Mouse (Mus musculus) urinary bladder, postnatal 36 days (tissue): Measurements from ENCODE around the gene Slc7a6os.

Experiments
- DNase-seq, 2 experiments: peaks; one replicate each; pipeline ENCODE4 v3.0.0; 2022; ENCODE audit warnings: low spot score in 2 of 2, mixed read lengths in 1 of 2

Slc7a6os gene

DNA sequence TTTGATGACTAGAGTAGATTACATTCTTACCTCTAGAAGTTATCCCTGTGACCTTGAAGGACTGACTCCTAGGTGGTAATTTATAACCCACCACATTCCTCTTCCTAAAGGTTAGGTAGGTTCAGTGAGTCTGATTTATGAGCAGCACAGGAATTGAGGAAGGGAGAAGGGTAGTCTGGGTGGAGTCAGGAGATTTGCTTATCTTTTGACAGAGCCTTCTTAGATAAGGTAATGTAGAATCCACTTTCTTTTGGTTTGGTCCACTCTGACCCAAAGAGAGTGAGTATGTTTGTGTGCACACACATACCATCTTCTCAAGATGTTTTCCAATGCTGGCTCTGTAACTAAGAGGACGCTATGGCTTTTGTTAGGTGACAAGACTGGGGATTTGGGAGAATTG is 33.1 kb downstream of the Slc7a6os start:
- no peak for DNase-seq

DNA sequence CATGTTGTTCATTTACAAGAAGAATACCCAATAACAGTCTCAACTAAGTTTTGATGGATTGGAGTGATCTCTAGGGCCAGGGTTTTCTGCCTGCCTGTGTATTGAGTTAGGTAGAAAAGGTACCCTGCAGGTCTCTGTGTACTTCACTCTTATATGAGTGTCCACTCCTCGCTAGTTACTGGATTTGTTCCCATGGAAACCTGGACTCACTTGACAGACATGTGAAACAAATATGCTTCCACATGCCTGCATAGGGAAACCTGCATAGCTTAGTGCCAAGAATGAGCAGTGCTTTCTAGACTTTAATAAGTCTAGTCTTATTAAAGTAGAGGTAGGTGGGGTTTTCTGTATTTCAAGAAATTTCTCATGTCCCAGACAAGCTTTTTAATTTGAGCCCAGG is 33.8 kb downstream of the Slc7a6os start:
- no peak for DNase-seq

DNA sequence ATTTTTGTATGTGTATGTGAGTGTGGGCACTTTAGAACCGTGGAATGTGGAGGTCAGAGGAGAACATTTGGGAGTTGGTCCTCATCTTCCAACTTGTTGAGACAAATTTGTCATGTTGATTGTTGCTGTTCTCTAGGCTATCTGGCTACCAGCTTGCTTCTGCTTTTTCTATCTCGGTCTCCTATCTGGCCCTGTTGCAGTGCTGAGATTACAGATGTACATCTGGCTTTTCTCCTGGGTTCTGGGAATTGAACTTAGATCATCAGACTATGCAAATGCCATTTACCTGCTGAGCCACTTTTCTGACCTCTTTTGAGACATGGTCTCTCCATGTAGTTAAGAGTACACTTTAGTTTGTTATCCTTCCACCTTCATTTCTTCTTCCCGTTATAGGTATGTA is 37.2 kb downstream of the Slc7a6os start:
- DNase-seq = no peak

DNA sequence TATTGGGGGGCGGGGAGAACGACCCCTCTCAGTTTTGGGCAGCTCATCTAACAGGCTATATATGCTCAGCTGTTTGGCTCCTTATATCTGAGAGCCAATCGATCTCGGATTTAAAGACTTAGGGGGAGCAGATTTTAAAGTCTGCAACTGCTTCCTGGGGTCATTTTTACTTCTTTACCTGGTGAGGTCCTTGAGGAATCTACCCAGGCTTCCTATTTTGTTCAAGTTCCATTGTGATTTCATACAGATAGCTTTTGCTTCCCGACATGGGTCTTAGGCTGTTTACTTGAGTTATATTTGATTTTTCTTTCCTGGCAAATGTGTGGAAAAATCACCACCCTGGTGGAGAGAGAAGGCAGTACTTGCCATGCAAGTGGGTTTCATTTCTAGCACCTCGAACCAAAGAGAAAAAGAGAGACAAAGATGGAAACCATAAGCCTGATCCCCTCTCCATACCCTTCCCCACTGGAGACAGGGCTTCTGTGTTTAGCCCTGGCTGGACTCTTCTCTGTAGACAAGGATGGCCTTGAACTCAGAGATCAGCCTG is 40.7 kb downstream of the Slc7a6os start:
- no peak for DNase-seq

DNA sequence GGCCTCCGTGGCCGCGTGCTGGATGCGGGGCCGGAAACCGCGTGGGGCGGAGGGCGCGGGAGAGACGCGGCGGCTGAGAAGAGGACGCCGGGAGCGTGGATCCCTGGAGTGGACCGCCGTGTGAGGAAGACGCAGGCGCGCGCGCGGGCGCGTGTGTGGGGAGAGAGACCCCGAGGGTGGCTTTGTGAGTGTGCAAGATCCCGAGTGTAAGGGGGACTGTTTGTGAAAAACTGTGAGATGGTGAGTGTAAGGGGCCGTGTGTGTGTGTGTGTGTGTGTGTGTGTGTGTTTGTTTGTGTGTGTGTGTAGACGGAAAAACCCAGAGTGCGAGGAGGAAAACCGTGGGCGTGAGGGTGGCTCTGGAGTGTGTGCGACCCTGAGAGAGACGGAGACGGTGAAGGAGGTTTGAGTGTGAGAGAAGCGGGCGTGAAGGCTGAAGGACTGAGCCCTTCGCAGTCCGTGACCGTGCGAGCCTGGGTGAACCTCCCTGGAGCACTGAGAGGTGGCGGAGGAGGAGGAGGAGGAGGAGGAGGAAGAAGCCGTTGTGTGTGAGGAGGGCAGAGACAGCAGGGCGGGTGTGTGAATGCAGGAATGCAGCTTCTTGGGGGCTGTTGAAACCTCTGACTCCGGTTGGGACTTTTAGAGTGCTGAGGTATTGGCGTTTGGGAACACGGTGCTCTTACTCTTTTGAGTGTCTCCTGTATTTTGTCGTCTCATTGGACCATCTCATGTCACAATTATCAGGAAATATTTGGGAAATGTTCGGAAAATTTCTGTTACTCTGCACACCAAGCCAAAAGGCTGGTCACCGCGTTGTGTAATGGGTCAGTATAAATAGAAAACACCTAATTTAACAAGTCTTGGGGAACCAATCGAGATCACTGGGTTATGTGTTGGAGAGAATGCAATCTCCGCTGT is 41.5 kb downstream of the Slc7a6os start:
- peak; percentile 43 to 48 for DNase-seq

DNA sequence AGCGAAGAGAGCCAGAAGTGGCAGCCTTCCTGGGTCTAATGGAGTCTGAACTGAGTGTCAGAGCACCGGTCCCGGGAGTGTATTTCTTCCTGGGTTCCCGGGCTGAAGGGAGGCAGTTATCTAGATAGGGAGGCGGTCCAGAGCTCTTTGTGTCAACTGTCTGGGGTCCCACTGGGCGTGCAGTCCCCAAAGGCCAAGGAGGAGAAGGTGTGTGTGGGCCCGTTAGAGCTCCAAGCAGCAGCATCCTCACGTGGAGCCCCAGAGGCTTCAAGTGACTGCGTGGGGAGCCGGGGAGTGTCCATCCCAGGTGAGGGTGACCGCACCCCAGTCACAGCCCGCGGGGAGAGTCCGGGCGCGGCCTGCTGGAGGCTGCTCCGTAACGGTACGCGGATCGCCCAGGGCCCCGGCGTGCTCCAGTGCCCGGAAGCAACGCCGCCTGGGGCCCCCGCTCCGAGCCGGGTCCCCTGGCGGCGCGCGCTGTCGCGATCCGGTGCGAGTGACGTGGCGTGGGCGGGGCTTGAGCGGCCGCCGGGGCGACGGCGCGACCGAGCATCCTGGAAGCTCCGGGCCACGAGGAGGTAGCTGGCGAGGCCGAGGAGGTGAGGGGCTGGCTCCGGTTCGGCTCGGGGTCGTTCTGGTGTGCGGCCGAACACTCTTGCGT is 42.2 kb downstream of the Slc7a6os start, which contains the start of gene Slc7a6:
Gene Slc7a6, plus strand, starts transcription at position 502 of the 661 bp plus-strand sequence.
- DNase-seq = peak; percentile 85

DNA sequence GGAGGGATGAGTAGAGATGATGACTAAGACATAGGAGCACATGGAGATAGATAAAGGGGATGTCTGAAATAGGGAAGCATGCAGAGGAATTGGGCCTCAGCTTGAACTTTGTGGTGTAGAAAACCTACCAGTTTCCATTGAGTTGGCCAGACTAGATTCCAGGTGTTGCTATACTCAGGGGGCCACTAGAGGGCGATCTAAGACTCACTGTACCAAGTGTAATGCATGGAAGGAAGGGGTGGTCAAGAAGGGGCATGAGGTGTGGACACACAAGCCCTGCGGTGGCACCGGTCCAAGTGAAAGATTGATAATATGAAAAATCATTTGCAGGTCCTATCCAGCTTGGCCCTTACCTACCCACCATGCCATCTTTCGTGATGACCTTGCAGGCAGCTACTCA is 45.3 kb downstream of the Slc7a6os start:
- peak; percentile 67 to 70 for DNase-seq

DNA sequence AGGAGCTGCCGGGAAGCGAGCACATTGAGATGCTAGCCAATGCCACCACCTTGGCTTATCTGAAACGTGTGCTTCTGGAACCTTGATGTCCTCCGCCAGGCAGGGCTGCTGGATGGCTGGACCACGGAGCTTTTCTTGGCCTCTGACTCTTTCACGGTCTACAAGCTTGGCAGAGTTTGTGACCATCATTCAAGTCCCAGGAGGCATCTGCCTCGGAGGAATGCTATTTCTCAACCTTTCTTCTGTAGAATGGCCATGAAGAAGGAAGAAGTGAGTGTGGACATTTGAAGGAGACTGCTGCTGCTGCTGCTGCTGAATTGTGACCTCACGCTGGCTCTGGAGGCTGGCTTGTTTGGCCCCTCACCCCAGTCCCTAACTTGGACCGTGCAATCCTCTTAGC is 47.5 kb downstream of the Slc7a6os start:
- no peak for DNase-seq

DNA sequence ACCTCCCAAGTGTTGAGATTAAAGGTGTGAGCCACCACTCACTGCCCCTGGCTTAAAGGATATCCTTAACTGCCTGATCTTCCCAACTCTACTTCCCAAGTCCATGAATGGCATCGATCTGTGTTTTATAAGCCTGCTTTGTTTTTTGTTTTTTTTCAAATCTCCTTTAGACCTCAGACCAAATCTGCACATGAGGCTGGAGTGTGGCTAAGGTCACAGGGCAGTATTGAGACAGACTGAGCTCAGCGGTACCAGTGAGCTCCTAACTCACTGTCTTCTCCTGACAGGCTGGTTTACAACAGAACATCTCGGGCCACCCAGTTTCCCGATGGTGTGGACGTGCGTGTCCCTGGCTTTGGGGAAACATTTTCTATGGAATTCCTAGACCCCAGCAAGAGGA is 50.9 kb downstream of the Slc7a6os start:
- no peak for DNase-seq

DNA sequence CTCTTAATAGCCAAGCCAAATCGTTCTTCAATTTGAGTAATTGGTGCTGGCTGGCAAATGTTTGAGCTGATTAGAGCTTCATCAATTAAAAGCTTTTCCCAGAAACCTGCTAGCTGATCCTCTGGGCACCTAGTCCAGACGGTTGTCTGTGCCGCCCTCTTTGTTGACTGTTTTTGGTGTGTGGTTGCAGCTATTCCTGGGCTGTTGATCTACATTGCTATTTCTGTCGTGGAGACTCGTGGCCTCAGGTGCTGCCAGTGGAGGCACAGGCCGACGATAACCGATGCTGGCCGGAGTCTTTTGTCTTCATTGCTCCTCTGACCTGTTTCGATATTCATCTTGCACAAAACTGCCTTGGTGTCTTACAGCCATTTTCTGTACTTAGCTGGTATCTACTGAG is 52.4 kb downstream of the Slc7a6os start:
- DNase-seq = no peak

DNA sequence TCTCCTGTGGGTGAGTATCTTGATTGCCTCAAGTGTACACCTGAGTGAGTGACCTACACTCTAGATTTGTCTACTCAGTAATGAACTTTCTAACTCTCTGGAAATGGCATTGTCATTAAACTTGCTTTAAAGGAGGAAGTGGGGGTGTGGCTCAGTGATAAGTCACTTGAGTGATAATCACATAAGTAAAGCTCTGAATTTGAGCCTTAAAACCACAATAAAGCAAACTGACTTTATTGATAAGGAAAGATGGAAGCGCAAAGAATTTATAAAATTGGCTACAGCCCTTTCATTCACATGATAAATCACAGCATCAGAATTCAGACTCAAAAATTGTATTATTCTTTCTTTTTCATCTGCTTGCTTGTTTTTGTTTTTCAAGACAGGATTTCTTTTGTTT is 53.3 kb downstream of the Slc7a6os start:
- no peak for DNase-seq

DNA sequence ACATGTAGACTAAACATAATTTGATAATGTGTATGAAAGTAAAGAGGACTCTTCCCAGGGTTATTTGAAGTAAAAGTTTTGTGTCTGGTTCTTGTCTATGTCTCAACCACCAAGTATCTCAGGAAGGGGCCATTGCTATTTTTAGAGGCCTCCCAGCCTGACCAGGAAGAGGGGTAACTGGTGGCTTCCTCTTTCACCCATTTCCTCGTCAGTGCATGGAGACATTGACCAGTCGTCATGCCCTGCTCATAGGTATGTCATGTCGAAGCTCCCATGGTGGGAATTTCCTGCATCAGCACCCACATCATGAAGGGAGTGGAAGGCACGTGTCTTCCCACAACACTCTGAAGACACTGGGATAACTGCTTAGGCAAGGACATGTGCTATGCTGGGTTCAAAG is 57.9 kb downstream of the Slc7a6os start:
- no peak for DNase-seq

DNA sequence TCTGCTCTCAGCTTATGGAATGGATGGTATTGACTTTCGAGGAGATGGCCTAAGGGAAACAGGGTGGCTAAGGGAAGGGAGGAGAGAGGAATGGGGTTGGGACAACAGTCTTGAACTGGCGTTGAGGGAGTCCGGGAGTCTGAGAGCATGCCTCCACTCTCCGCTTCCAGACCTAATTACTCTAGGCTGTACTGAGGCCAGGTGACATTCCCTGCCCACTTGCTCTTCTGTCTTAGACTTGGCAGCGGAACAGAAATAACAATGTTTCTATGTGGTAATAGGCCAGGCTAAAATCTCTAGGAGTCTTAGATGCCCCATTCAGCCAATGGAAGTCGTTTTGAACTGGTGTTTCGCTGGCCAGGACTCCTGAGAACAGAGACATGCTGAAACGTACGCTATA is 59.7 kb downstream of the Slc7a6os start:
- no peak for DNase-seq
